Mouse (Mus musculus) liver, postnatal 0 days (tissue): ENCODE measurements around the gene Klhdc3.

Experiments
- CTCF ChIP-seq: sonication (generic); IDR thresholded peaks from 2 replicates; pipeline ENCODE4 v1.5.1; 2016; ENCODE audit warnings: antibody characterized with exemption, low read depth
- EP300 ChIP-seq: IDR thresholded peaks from 2 replicates; pipeline ENCODE4 v1.6.1; 2016; ENCODE audit warnings: antibody characterized with exemption, low read depth, mild to moderate bottlenecking

- no peak for TF ChIP-seq CTCF
- TF ChIP-seq EP300, result no peak
Measured at GRCm38 (mm10) chr17:46627409-46627808, 53.3 kb downstream of the Klhdc3 start.
